Mouse (Mus musculus): ENCODE measurements around the gene Ate1.

GRCm38 (mm10) chr7:130493346-130493745 lies 26.8 kb downstream of the Ate1 start:
- TF ChIP-seq CTCF (IDR thresholded peaks at IDR 0.05; ENCODE audit: extremely low read depth, insufficient read length, insufficient replicate concordance, low read depth, low read length) (no peak), POLR2A (IDR thresholded peaks at IDR 0.05; ENCODE audit: low read depth, low read length) (no peak)

Measured in small intestine, adult 2 months (tissue).